Mouse (Mus musculus) forelimb bud, embryonic 11.5 days (tissue): ENCODE measurements around the gene Tktl1.
"Not testable (repeated sequence)": the region's sequence is repeated elsewhere in the genome, so short reads cannot be mapped to it uniquely, and the experiment has no call there.

Source experiments
- DNase-seq: peaks from one replicate; pipeline ENCODE4 v3.0.0-alpha.2; 2012; ENCODE audit warnings: low read depth, low spot score

Tktl1 gene

DNA sequence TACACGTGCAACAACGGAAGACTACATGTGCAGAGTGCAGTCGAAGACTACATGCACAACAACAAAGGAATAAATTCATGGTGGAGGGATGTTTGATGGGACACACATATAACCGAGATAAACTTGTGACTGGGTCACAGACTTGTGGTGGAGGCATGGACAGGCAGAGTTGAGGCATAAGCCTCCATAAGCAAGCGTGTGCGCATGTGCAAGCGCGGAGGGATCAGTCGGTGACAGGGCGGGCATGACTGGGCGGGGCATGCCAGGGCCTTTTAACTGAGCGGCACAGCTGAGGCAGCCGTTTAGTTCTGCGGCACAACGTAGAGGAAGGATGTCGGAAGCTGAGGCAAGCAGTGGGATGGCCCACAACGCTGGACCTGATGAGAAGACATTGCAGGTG is at the start of gene Tktl1:
Gene Tktl1, plus strand, starts transcription at position 301 of the 400 bp plus-strand sequence.
- DNase-seq: no peak

DNA sequence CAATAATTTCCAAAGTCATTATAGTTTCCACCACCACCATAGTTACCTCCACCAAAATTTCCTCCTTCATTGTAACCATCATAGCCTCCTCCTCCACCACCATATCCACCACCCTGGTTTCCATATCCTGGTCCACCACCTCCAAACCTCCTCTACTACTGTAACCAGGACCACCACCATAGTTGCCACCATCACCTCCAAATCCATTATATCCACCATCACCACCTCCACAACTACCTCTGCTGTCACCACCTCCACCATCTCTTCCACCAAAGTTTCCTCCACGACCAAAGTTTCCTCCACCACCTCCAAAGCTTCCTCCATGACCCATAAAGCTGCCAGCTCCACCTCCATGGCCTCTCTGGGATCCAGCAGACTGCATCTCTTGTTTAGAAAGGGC is 41.8 kb upstream of the Tktl1 start, which contains the start of gene Mecp2:
Gene Mecp2, minus strand, starts transcription at position 101 of the 400 bp plus-strand sequence.
- DNase-seq: not testable (repeated sequence)

GRCm38 (mm10) chrX:74167738-74168137 is 9.3 kb upstream of the Tktl1 start, which contains the start of gene Tex28:
Tex28 (minus strand) TSS chrX:74167838.
- no peak for DNase-seq

DNA sequence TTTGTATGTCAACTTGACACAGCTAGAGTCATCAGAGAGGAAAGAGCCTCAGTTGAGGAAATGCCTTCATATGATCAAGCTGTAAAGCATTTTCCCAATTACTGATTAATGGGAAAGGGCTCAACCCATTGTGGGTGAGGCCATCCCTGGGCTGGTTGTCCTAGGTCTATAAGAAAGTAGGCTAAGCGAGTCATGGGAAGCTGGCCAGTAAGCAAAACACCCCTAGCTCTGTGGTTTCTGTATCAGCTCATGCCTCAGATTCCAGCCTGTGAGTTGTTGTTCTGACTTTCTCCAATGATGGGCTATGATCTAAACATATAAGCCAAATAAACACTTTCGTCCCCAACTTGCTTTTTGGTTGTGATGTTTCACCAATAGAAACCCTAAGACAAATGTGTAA is 26.5 kb downstream of the Tktl1 start:
- no peak for DNase-seq

DNA sequence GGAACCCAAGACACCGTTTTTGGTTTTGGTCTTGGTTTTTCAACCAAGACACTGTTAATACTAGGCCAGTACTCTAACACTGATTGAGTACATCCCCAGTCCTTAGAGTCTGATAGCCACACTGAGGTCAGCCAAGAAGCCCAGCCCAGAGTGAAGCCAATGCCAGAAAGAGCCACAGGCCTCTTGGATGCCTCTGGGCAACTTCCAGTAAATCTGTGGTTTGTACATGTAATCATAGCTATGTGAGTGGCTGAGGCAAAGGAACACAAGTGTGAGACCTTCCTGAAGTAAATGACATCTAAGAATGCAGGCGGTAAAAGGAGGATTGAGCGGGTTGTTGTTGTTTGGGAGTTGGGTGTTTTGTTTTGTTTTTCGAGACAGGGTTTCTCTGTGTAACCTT is 41.4 kb downstream of the Tktl1 start:
- DNase-seq: no peak

DNA sequence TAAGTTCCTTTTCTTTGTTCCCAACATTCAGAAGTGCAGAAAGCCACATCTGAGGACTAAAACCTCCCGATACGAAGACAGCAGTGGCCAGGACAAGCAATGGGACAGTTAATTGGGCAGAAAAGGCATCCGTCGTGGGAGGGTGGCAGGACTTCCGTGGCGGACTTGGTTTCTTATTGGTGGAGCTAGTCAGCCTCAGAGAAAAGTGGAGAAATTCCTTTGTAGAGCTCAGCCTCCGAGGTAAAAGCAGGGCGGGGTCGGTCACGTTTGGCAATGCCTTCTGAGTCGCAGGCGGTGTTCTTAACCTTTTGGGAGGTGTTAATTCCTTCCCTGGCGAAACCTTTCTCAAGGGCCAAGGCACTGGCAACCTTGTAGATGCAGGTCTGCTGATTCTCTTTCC is 42.4 kb downstream of the Tktl1 start:
- no peak for DNase-seq

DNA sequence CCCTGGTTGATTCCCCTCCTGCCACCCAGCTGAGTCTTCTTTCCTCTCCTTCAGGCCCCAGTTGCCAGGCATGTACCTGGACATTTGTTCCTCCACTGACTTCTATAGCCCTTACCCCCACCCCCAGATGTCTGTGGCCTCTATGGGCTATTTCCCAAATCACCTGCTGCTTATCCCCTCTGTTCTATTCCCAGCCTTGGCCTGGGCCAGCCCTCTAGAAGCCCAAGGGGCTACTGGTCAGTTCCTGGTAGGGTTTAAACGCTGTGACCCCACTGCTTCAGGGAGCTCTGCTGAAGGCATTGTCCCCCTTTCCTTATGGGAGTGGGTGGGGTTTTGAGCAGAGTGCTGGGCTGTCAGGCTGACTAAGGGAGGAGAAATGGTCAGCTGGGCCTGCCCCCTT is 43.0 kb downstream of the Tktl1 start:
- not testable (repeated sequence) for DNase-seq

DNA sequence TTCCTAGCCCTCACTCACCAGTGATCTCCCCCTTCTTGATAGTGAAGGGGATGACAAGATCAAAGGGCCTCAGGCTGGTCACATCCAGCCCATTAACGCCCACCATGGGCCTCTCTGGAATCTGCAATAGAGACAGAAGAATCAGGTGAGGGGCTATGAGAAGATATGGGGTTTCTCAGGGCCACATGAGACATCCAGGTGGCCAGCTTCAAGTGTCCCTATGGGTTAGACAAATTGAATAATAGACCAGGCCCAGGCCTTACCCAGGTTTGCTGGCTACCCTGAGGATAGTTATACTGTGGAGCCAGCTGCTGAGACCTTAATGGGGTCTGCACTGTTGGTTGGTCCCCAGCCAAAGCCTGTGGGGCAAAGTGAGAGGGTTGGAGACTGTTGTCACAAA is 53.0 kb downstream of the Tktl1 start:
- DNase-seq: no peak

DNA sequence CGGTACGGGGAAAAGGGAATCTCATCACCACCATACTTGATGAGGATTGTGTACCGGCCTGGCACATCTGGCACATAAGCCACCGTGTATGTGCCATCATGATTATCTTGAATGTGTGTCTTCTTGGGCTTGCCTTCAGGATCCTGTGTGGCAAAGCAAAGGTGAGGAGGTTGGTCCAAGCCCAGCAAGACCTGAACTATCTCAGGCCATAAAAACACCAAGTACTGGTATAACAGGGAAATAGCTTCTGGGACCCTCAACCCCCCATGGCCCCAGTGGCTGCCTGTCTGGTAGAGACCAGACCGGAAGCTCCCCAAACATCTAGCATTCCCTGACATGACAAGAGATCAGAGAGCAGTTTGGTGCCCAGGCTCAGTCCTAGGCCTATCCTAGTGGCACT is 56.1 kb downstream of the Tktl1 start:
- no peak for DNase-seq

GRCm38 (mm10) chrX:74240332-74240731 is 63.3 kb downstream of the Tktl1 start:
- DNase-seq: no peak

GRCm38 (mm10) chrX:74243396-74243795 is 66.3 kb downstream of the Tktl1 start:
- no peak for DNase-seq

- DNase-seq: no peak
Observed at GRCm38 (mm10) chrX:74243807-74244206, 66.7 kb downstream of the Tktl1 start.

GRCm38 (mm10) chrX:74244614-74245083 is 67.6 kb downstream of the Tktl1 start:
- peak; percentile 71 for DNase-seq

DNA sequence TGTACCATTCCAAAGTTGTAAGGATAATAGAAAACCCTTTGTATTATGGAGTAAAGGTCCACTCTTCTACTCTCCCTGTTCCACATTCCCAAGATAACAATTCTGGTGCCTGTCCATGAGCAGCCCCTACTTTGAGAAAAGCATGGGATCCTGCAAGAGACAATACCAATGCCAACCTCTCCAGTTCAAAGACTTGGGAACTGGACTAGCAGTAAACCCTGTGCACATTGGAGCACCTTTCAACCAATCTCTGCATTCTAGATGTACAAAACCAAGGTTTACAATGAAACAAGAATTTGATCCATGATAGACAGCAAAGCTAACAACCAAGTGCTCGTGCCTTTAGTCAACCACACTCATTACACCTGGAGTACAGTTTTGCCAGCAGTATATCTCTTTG is 68.0 kb downstream of the Tktl1 start:
- no peak for DNase-seq

GRCm38 (mm10) chrX:74245687-74246086 is 68.6 kb downstream of the Tktl1 start:
- DNase-seq: peak; percentile 52

- peak; percentile 92 for DNase-seq
Observed at GRCm38 (mm10) chrX:74246213-74246681, 69.2 kb downstream of the Tktl1 start.

GRCm38 (mm10) chrX:74246693-74247092 is 69.6 kb downstream of the Tktl1 start:
- no peak for DNase-seq

DNA sequence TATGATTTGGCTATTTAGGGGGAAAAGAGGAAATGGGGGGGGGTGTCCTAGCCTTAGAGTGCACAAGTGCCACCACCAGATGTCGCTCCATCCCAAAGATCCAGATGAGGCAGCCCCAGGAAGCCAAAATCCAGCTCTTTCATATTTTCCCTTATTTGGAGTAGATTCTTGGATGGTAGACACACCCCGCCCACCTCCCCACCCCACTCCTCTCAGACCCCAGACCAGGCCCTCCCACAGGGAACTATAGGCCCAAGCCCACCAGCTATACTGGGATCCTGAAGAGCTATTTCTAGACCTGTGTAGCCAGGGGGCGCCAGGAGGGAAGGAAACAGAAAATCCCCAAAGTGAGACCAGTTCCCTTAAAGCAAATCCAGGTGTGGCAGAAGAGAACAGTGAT is 71.6 kb downstream of the Tktl1 start:
- peak; percentile 83 for DNase-seq

- no peak for DNase-seq
Observed at GRCm38 (mm10) chrX:74249615-74250014, 72.6 kb downstream of the Tktl1 start, which contains the start of gene Flna. Flna (minus strand) TSS chrX:74249820.

GRCm38 (mm10) chrX:74254153-74254887 is 77.3 kb downstream of the Tktl1 start, which contains the start of gene Emd:
Emd (plus strand) TSS chrX:74254687.
- DNase-seq: peak; percentile 90

GRCm38 (mm10) chrX:74254888-74255565 is 78.0 kb downstream of the Tktl1 start:
- no peak for DNase-seq

DNA sequence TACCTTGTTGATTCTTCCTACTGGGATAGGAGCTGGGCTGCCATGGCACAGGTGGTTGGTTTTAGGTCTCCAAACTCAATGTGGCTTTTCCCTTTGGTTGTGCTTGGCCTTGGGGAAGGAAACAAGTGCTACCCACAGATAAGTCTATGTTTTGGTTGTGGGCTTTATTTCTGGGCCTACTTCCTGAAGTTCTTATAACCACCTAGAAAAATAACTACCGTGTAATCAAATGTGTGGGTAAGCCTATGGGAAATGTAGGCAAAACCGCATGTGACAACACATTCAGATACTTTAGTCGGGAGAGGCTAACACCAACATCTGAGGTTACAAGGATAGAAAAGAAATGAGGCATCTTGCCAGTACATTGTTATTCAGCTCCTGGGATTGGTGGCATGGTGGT is 80.7 kb downstream of the Tktl1 start:
- DNase-seq: no peak
